ENCODE assay signal across 1 mouse cellular context in the genomic region with DNA sequence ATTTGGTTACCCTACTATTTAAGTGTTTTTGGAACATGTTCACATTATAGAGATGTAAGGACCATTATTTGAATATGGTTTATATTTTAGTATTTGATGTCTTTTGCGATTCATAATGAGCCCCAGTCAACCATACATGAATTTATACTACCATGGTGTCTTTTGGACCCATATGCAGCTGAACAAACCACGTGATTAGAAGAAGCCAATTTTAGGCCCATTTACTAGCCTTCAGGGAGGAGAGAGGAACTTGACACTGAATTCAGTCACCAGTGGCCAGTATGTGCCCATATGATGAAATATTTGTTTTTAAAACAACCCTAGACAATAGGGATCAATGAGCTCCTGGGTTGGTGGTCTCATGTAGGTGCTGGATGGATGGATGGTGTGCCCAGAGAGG.
A peak's percentile ranks its signal among the peaks of the same experiment; 100 is the strongest.
TF ChIP-seq lines count a peak whose summit lies in the region.

No protein-coding gene starts in this region.

TF ChIP-seq in MEL, 35 proteins besides CTCF, POLR2A, EP300 and RAD21:
- TF ChIP-seq BHLHE40 (IDR thresholded peaks at IDR 0.05; ENCODE audit: borderline replicate concordance, low read depth, low read length): no peak
- TF ChIP-seq GATA1 (IDR thresholded peaks at IDR 0.05; ENCODE audit: low read depth, low read length): no peak
- no peak for TF ChIP-seq ZMIZ1 (IDR thresholded peaks at IDR 0.05; ENCODE audit: low read depth, low read length)
- peak; percentile 84 for TF ChIP-seq USF1 (IDR thresholded peaks at IDR 0.05; ENCODE audit: low read depth, low read length)
- TF ChIP-seq TBP (IDR thresholded peaks at IDR 0.05; ENCODE audit: low read depth, low read length): no peak
- TF ChIP-seq HCFC1 (IDR thresholded peaks at IDR 0.05; ENCODE audit: low read depth, low read length): no peak
- TF ChIP-seq POLR2AphosphoS2 (IDR thresholded peaks at IDR 0.05; ENCODE audit: low read length): no peak
- no peak for TF ChIP-seq JUND (IDR thresholded peaks at IDR 0.05; ENCODE audit: low read depth, low read length)
- no peak for TF ChIP-seq KAT2A (conservative IDR thresholded peaks at IDR 0.05; ENCODE audit: low read depth, low read length)
- no peak for TF ChIP-seq TAL1 (IDR thresholded peaks at IDR 0.05; ENCODE audit: low read length)
- no peak for TF ChIP-seq ETS1 (IDR thresholded peaks at IDR 0.05; ENCODE audit: low read depth, low read length)
- no peak for TF ChIP-seq GABPA (IDR thresholded peaks at IDR 0.05; ENCODE audit: low read depth, low read length)
- TF ChIP-seq MYB (IDR thresholded peaks at IDR 0.05; ENCODE audit: low read depth, low read length): no peak
- no peak for TF ChIP-seq UBTF (IDR thresholded peaks at IDR 0.05; ENCODE audit: borderline replicate concordance, insufficient read depth, low read depth, low read length)
- peak; percentile 29; the same call in 1 of the 2 replicates for TF ChIP-seq MXI1 (IDR thresholded peaks at IDR 0.05; ENCODE audit: low read depth, low read length)
- no peak for TF ChIP-seq POLR2AphosphoS5 (IDR thresholded peaks at IDR 0.05; ENCODE audit: borderline replicate concordance, low read depth, low read length)
- no peak for TF ChIP-seq CHD2 (IDR thresholded peaks at IDR 0.05; ENCODE audit: low read length)
- TF ChIP-seq TCF12 (IDR thresholded peaks at IDR 0.05; ENCODE audit: low read depth, low read length): no peak
- peak; percentile 66; the same call in 1 of the 2 replicates for TF ChIP-seq MAX (IDR thresholded peaks at IDR 0.05; ENCODE audit: low read length)
- TF ChIP-seq MYC (IDR thresholded peaks at IDR 0.05; ENCODE audit: low read depth, low read length): peak; percentile 59; the same call in 1 of the 2 replicates
- no peak for TF ChIP-seq USF2 (IDR thresholded peaks at IDR 0.05; ENCODE audit: borderline replicate concordance in 1 of 2, insufficient read depth in 1 of 2, low read depth in 1 of 2, low read length in 2 of 2)
- no peak for TF ChIP-seq SMC3 (IDR thresholded peaks at IDR 0.05; ENCODE audit: low read depth, low read length)
- no peak for TF ChIP-seq MAFK (IDR thresholded peaks at IDR 0.05; ENCODE audit: borderline replicate concordance, low read depth, low read length)
- no peak for TF ChIP-seq NELFE (IDR thresholded peaks at IDR 0.05; ENCODE audit: low read depth, low read length)
- no peak for TF ChIP-seq CHD1 (IDR thresholded peaks at IDR 0.05; ENCODE audit: low read depth, low read length)
- TF ChIP-seq ZKSCAN1 (IDR thresholded peaks at IDR 0.05; ENCODE audit: low read depth, low read length): 0 out of 2 replicates have a peak, but pooled peaks have one; percentile 26
- TF ChIP-seq ELF1 (IDR thresholded peaks at IDR 0.05; ENCODE audit: low read depth, low read length): no peak
